Mouse (Mus musculus) cerebellum, postnatal 36 days (tissue): Measurements from ENCODE around the gene Vmn2r41.
"Not testable (repeated sequence)": the region's sequence is repeated elsewhere in the genome, so short reads cannot be mapped to it uniquely, and the experiment has no call there.

Source experiments
- DNase-seq, 2 experiments: peaks; one replicate each; pipeline ENCODE4 v3.0.0; 2021 to 2022; ENCODE audit warnings: mixed read lengths in 2 of 2

The Vmn2r41 gene

DNA sequence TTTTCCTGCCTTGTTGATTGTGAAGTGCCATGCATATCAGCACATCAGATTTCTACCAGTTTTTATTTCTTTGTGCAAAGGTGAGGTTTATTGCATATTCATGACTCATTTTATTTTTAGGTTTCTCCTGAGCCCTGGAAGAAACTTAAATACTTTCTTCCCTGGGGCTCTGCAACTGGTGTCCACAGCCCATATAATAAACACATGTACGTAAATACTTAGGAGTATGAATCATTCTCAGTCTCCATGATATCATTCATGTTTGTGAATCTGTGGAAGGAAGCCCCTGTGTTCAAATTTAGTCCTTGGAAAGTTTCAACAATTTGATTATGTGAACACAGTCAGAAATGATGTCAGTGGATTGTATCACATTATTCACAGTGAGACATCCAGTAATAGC lies at the start of gene Vmn2r41:
Vmn2r41 (minus strand) TSS at position 101 of the 400 bp plus-strand sequence.
- not testable (repeated sequence) for DNase-seq

DNA sequence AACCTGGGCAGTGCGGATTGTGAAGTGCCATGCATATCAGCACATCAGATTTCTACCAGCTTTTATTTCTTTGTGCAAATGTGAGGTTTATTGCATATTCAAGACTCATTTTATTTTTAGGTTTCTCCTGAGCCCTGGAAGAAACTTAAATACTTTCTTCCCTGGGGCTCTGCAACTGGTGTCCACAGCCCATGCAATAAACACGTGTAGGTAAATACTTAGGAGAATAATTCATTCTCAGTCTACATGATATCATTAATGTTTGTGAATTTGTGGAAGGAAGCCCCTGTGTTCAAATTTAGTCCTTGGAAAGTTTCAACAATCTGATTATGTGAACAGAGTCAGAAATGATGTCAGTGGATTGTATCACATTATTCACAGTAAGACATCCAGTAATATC lies 38.8 kb upstream of the Vmn2r41 start, which contains the start of gene Vmn2r42:
Vmn2r42 (minus strand) TSS at position 101 of the 400 bp plus-strand sequence.
- not testable (repeated sequence) for DNase-seq

DNA sequence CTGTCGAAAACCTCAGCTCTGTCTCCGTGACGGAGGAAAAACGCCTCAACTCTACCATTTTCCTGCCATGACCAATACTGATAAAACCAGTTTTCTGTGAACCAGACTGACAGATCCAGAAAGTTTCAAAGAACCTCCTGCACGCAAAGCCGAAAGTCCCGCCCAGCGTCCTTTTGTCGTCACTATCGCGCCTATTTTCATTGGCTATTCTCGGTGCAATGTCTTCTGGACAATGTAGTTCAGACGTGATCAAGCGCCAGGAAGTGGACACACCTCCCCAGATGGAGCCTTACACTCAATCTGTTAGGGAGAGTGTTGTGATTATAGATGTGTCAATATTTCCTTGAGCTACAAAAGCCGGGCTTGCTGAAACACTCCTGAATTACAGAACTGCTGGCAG lies 68.6 kb downstream of the Vmn2r41 start:
- DNase-seq, result peak; percentile 0 to 1
